Mouse (Mus musculus): Measurements from ENCODE around the gene Nrcam. TPM values are rescaled to one million over a fixed set of nuclear protein-coding genes. Genes with fewer than 3 reads are reported as not detected.

The Nrcam gene
- polyA plus RNA-seq, 1 experiment from 2014 or later = 87.6 TPM

DNA sequence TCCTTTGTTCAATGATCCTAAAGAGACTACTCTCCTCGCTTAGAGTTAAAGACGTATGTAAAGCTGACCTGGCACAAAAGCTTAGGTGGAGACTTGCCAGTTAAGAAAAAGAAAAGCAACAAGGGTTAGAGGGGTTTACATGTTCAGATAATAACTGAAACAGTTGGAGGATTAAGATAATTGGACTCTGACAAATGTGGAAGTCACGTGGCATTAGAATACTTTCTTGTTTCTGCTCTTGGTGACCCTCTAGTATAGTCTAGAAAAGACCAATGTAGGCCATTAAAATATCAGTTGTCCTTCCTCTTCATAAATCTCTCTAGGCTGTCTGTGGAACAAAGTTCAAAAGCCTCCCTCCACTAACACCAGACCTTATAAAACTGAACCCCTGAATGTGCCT lies 20.5 kb upstream of the Nrcam start:
- Histone ChIP-seq H3K9me3 (replicated peaks; ENCODE audit: control insufficient read depth, low read length) (no peaks in the 10 kb centered on the region), H3K4me3 (ENCODE audit: low read depth, low read length) (no peak overlapping the region), H3K27ac (ENCODE audit: low read depth, low read length) (no peak overlapping the region), H3K9ac (ENCODE audit: low read length) (no peak overlapping the region), H3K4me1 (ENCODE audit: control insufficient read depth, insufficient read depth, low read length) (no peaks in the 10 kb centered on the region), H3K36me3 (ENCODE audit: control insufficient read depth, insufficient read depth, low read length) (peaks cover 33% of the 10 kb centered on the region), H3K27me3 (replicated peaks; ENCODE audit: control insufficient read depth, insufficient read depth, low read length) (no peaks in the 10 kb centered on the region), H3K4me2 (ENCODE audit: low read length) (no peak overlapping the region)
- ATAC-seq (no peak), DNase-seq (ENCODE audit: low spot score) (no peak)
- WGBS = 72% methylated on average over 3 of the region's 3 CpGs

DNA sequence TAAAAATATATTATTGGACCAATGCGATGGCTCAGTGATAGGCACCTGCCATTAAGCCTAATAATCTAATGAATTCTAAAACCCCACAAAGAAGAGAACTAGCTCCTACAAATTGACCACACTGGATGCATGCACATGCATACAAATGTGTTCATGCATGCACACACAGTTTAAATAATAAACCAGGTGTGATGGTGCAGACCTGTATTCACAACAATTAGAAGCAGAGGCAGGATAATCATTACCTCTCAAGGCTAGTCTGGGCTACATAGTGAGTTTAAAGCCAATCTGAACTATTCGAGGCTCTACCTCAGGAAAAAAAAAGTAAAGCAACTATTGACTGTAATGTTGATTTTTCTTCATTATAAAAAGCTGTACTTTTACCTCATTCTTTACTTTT lies 13.5 kb upstream of the Nrcam start:
- WGBS = 93% methylated on average over 2 of the region's 2 CpGs
- Histone ChIP-seq H3K36me3 (ENCODE audit: control insufficient read depth, insufficient read depth, low read length) (peaks cover 11% of the 10 kb centered on the region), H3K27me3 (replicated peaks; ENCODE audit: control insufficient read depth, insufficient read depth, low read length) (no peaks in the 10 kb centered on the region), H3K9me3 (replicated peaks; ENCODE audit: control insufficient read depth, low read length) (no peaks in the 10 kb centered on the region), H3K9ac (ENCODE audit: low read length) (no peak overlapping the region), H3K4me2 (ENCODE audit: low read length) (no peak overlapping the region), H3K4me3 (ENCODE audit: low read depth, low read length) (no peak overlapping the region), H3K27ac (ENCODE audit: low read depth, low read length) (no peak overlapping the region), H3K4me1 (ENCODE audit: control insufficient read depth, insufficient read depth, low read length) (no peaks in the 10 kb centered on the region)
- no peak for DNase-seq (ENCODE audit: low spot score)
- no peak for ATAC-seq

DNA sequence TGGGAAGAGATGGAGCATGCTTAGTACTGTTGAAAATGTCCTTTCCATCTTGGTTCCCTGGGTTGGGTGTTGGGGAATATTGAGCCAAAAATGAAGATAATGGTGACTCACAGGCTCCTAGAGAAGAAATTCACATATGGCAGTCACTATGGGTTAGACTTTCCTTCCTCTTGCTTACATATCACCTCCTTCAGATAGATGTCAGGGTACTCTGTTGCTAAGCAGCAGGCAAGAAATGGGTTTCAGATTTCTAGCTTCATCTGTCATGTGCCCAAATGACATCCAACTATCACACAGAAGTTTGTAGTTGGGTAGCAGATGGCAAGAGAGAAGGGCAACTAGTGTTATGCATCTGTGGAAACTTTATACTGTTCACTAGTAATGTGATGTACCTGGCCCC lies 3.6 kb upstream of the Nrcam start:
- Histone ChIP-seq H3K4me1 (ENCODE audit: control insufficient read depth, insufficient read depth, low read length) (no peaks in the 10 kb centered on the region; the same call in 1 of the 2 replicates), H3K4me2 (ENCODE audit: low read length) (no peak overlapping the region), H3K27me3 (replicated peaks; ENCODE audit: control insufficient read depth, insufficient read depth, low read length) (no peaks in the 10 kb centered on the region), H3K27ac (ENCODE audit: low read depth, low read length) (no peak overlapping the region), H3K9me3 (replicated peaks; ENCODE audit: control insufficient read depth, low read length) (no peaks in the 10 kb centered on the region), H3K4me3 (ENCODE audit: low read depth, low read length) (no peak overlapping the region), H3K36me3 (ENCODE audit: control insufficient read depth, insufficient read depth, low read length) (no peaks in the 10 kb centered on the region; the same call in 1 of the 2 replicates), H3K9ac (ENCODE audit: low read length) (no peak overlapping the region)
- DNase-seq (ENCODE audit: low spot score) = no peak
- no peak for ATAC-seq

DNA sequence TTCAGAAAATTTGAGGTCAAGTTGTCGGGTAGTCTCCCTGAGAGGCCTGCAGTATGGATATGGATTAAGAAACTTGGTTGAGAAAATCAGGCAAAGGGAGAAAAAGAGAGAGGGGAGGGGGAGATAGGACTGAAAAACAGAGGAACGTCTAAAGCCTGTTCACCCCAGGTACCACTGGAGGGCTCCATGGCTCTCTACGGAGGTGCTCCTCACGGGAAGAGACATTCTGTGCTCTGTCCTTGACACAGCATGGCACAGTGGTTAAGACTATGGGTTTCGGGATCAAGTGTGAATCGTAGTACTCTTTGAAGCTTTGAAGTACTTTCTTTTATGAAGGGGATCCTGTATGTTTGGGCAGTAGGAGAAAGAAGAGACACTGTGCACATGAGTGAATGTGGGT lies 1.2 kb upstream of the Nrcam start:
- no peak for ATAC-seq
- no peaks in the 10 kb centered on the region for H3K27me3 ChIP-seq (replicated peaks; ENCODE audit: control insufficient read depth, insufficient read depth, low read length)
- 33% methylated on average over 6 of the region's 6 CpGs for WGBS

DNA sequence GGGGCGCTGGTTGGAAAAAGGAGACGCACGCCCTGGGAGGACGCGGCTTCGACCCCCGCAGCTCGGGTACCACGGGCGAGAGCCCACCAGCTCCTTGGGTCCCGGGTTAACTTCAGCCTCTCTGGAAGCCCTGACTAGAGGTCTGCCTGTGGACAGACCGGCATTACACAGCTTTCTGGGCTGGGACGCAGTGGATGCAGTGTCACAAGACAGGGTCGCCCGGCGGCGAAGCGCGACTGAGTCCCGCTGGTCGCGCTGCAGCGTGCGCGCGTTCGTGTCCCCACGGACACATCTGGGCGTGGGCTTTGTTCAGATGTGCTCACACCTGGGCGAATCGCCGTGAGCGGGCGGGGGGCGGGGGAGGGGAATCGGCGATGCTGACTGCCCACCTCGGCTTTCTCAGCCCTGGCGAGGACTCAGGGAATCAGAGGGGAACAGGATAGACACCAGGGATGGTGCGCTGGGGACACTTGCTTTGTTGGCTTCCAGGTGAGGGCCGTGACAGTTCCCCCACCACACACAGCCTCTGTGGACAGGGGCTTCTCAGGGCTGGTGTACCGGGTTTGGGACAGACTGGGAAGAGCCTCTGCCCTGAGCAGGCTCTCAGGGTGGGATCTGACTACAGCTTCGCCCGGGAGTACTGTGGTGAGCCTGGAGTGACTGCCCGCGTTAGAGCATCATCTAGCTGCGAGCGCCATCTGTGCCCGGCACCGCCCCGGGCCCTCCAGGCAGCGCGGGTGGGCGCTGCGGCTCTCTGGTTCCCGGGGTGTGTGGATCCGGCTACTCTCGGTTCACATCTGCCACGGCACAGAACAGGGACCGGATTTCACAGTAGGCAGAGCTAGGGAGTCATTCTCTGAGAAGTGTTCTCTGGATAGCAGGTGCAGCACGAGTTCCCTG lies 881 bp downstream of the Nrcam start:
- whole genome bisulfite sequencing = 0% methylated on average over 61 of the region's 61 CpGs
- Histone ChIP-seq H3K36me3 (ENCODE audit: control insufficient read depth, insufficient read depth, low read length) (no peaks in the 10 kb centered on the region), H3K4me2 (ENCODE audit: low read length) (peak overlapping the region; percentile 70), H3K9me3 (replicated peaks; ENCODE audit: control insufficient read depth, low read length) (no peaks in the 10 kb centered on the region), H3K4me3 (ENCODE audit: low read depth, low read length) (peak overlapping the region; percentile 73), H3K4me1 (ENCODE audit: control insufficient read depth, insufficient read depth, low read length) (peaks cover 20% of the 10 kb centered on the region), H3K27me3 (replicated peaks; ENCODE audit: control insufficient read depth, insufficient read depth, low read length) (no peaks in the 10 kb centered on the region), H3K9ac (ENCODE audit: low read length) (peak overlapping the region; percentile 76), H3K27ac (ENCODE audit: low read depth, low read length) (peak overlapping the region; percentile 89)
- DNase-seq (ENCODE audit: low spot score) = peak; percentile 77
- ATAC-seq = peak; percentile 79

More for the DNA sequence above, 1.2 kb upstream of the Nrcam start:
- no peak overlapping the region for H3K4me3 ChIP-seq (ENCODE audit: low read depth, low read length)
- DNase-seq (ENCODE audit: low spot score) = peak; percentile 69
- H3K4me1 ChIP-seq (ENCODE audit: control insufficient read depth, insufficient read depth, low read length) = peaks cover 16% of the 10 kb centered on the region
- H3K9ac ChIP-seq (ENCODE audit: low read length) = no peak overlapping the region
- H3K27ac ChIP-seq (ENCODE audit: low read depth, low read length) = no peak overlapping the region
- no peaks in the 10 kb centered on the region for H3K36me3 ChIP-seq (ENCODE audit: control insufficient read depth, insufficient read depth, low read length)
- no peaks in the 10 kb centered on the region for H3K9me3 ChIP-seq (replicated peaks; ENCODE audit: control insufficient read depth, low read length)
- H3K4me2 ChIP-seq (ENCODE audit: low read length) = no peak overlapping the region

DNA sequence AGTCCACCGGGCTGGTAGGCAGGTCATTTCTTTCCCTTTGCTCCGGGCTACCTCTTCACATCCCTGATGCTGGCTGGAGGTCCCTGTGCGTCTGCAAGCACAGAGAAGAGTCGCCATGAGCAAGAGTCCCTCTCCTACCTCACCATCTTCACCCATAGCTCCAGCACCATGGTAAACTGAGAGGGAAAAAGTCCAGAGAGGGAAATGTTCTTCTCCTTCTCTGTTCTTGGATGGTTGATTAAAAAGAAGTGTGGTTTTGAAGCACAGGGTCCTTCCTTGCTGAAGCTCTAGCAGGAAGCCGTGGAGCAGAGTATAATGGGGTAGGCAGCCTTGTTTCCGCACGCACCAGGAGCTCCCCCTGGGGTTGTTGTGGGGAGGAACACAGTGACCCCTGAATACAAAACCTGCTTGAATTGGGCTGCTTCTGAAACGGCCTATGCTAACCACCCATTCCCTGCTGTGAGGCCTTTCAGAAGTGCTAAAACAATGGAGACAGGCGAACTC lies 1.6 kb downstream of the Nrcam start:
- 0% methylated on average over 9 of the region's 9 CpGs for WGBS
- Histone ChIP-seq H3K4me3 (ENCODE audit: low read depth, low read length) (peak overlapping the region; percentile 73), H3K4me1 (ENCODE audit: control insufficient read depth, insufficient read depth, low read length) (peaks cover 20% of the 10 kb centered on the region), H3K27me3 (replicated peaks; ENCODE audit: control insufficient read depth, insufficient read depth, low read length) (no peaks in the 10 kb centered on the region), H3K4me2 (ENCODE audit: low read length) (peak overlapping the region; percentile 70), H3K27ac (ENCODE audit: low read depth, low read length) (peak overlapping the region; percentile 89), H3K9me3 (replicated peaks; ENCODE audit: control insufficient read depth, low read length) (no peaks in the 10 kb centered on the region), H3K36me3 (ENCODE audit: control insufficient read depth, insufficient read depth, low read length) (no peaks in the 10 kb centered on the region), H3K9ac (ENCODE audit: low read length) (peak overlapping the region; percentile 76)
- DNase-seq (ENCODE audit: low spot score) = peak; percentile 67
- ATAC-seq = peak; percentile 30

DNA sequence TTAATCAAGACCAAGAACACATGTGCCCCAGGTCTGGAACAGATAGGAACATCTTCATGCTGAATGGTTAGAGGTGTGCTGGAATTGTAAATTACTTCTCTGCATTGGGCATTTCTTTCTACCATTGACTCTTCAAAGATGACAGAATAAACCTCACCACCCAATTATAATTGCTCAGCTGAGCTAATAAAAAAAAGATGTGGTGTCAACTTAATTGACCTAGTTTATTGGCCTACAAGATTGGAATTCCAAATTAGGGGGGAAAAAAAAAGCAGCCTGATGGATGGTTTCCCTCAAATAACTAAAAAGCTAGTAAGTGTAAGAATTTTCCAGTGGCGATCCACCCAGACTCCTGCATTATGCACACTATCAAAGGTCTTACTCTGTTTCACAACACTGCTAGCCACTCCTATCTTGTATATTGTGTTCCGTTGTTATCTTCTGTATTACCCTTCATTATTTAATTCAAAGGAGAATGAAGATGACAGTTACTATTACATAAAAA lies 8.5 kb downstream of the Nrcam start:
- Histone ChIP-seq H3K27ac (ENCODE audit: low read depth, low read length) (no peak overlapping the region), H3K27me3 (replicated peaks; ENCODE audit: control insufficient read depth, insufficient read depth, low read length) (no peaks in the 10 kb centered on the region), H3K9me3 (replicated peaks; ENCODE audit: control insufficient read depth, low read length) (no peaks in the 10 kb centered on the region), H3K4me1 (ENCODE audit: control insufficient read depth, insufficient read depth, low read length) (peaks cover 23% of the 10 kb centered on the region), H3K4me3 (ENCODE audit: low read depth, low read length) (no peak overlapping the region), H3K36me3 (ENCODE audit: control insufficient read depth, insufficient read depth, low read length) (no peaks in the 10 kb centered on the region), H3K9ac (ENCODE audit: low read length) (no peak overlapping the region), H3K4me2 (ENCODE audit: low read length) (no peak overlapping the region)
- ATAC-seq (no peak), DNase-seq (ENCODE audit: low spot score) (peak; percentile 32)
- 30% methylated on average over 2 of the region's 2 CpGs for WGBS

DNA sequence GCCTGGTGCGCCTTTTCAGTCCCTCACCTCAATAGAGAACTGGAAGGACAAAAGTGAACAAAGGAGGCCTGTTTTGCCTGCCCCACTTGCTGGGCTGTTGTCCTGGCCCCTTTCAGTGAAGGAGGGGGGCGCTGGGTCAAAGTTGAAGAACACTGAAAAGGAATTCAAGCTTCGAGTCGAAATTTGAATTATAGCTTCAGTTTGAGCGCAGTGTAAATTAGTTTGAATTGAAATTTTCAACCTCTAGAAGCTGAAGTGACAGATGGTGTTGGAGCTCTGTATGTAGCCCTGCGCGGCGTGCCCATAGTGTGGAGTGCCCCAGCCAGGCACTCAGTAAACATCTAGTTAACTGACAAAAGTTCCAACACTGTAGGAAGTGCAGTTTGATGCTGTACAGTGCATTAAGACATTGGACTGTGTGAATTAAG lies 9.5 kb downstream of the Nrcam start:
- ATAC-seq (peak; percentile 97), DNase-seq (ENCODE audit: low spot score) (peak; percentile 89)
- WGBS = 5% methylated on average over 8 of the region's 8 CpGs
- H3K4me2 ChIP-seq (ENCODE audit: low read length) = peak overlapping the region; percentile 18
- peaks cover 26% of the 10 kb centered on the region for H3K4me1 ChIP-seq (ENCODE audit: control insufficient read depth, insufficient read depth, low read length)
- H3K27ac ChIP-seq (ENCODE audit: low read depth, low read length) = peak overlapping the region; percentile 57
- no peaks in the 10 kb centered on the region for H3K36me3 ChIP-seq (ENCODE audit: control insufficient read depth, insufficient read depth, low read length)
- H3K9ac ChIP-seq (ENCODE audit: low read length) = no peak overlapping the region; the same call in 1 of the 2 replicates
- no peaks in the 10 kb centered on the region for H3K27me3 ChIP-seq (replicated peaks; ENCODE audit: control insufficient read depth, insufficient read depth, low read length)
- H3K4me3 ChIP-seq (ENCODE audit: low read depth, low read length) = no peak overlapping the region
- H3K9me3 ChIP-seq (replicated peaks; ENCODE audit: control insufficient read depth, low read length) = no peaks in the 10 kb centered on the region

DNA sequence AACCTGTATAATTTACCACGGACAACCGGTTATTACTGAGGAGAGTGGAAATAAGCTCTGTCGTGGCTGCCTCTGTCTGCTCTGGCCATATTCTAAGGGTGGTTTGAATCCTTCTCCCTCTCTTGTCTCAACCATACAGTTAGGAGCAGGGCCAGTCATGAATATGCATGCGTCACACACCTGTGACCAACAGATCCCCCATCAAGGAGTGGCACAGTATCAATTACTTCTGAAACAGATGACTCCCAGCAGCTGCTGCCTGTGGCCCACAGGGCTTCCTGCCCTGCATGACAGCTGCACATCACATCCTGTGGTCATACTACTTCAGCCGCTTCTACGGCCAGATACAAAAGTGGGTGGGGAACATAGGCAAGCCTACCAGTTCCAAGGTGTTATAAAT lies 15.4 kb downstream of the Nrcam start:
- H3K27ac ChIP-seq (ENCODE audit: low read depth, low read length) = no peak overlapping the region
- no peaks in the 10 kb centered on the region for H3K9me3 ChIP-seq (replicated peaks; ENCODE audit: control insufficient read depth, low read length)
- no peaks in the 10 kb centered on the region for H3K36me3 ChIP-seq (ENCODE audit: control insufficient read depth, insufficient read depth, low read length)
- H3K4me1 ChIP-seq (ENCODE audit: control insufficient read depth, insufficient read depth, low read length) = peaks cover 33% of the 10 kb centered on the region
- ATAC-seq = peak; percentile 42; the same call in 1 of the 2 replicates
- no peak for DNase-seq (ENCODE audit: low spot score)
- H3K4me2 ChIP-seq (ENCODE audit: low read length) = no peak overlapping the region
- 75% methylated on average over 6 of the region's 6 CpGs for WGBS
- no peak overlapping the region for H3K4me3 ChIP-seq (ENCODE audit: low read depth, low read length)
- no peak overlapping the region for H3K9ac ChIP-seq (ENCODE audit: low read length)
- H3K27me3 ChIP-seq (replicated peaks; ENCODE audit: control insufficient read depth, insufficient read depth, low read length) = no peaks in the 10 kb centered on the region
